Mouse (Mus musculus) lung, postnatal 36 days (tissue): Measurements from ENCODE around the gene Mrps9.

Source experiments
- DNase-seq: peaks from one replicate; pipeline ENCODE4 v3.0.0; 2022; ENCODE audit warnings: mixed read lengths

Gene Mrps9

GRCm38 (mm10) chr1:42907153-42907552, 56.1 kb downstream of the Mrps9 start:
- no peak for DNase-seq

- no peak for DNase-seq
Observed at GRCm38 (mm10) chr1:42915062-42915461, 64.0 kb downstream of the Mrps9 start.

- no peak for DNase-seq
Observed at GRCm38 (mm10) chr1:42916719-42917118, 65.7 kb downstream of the Mrps9 start.

GRCm38 (mm10) chr1:42917908-42918307, 66.9 kb downstream of the Mrps9 start:
- DNase-seq, result no peak

- no peak for DNase-seq
Observed at GRCm38 (mm10) chr1:42923924-42924323, 72.9 kb downstream of the Mrps9 start.

GRCm38 (mm10) chr1:42933613-42934012, 82.6 kb downstream of the Mrps9 start:
- DNase-seq, result peak; percentile 63

GRCm38 (mm10) chr1:42948486-42948885, 97.5 kb downstream of the Mrps9 start:
- no peak for DNase-seq

- peak; percentile 4 for DNase-seq
Observed at GRCm38 (mm10) chr1:42952734-42953481, 101.9 kb downstream of the Mrps9 start, which contains the start of gene Gpr45. TSS of gene Gpr45 (plus strand) at chr1:42952872.

GRCm38 (mm10) chr1:42953482-42953822, 102.4 kb downstream of the Mrps9 start:
- no peak for DNase-seq
